Mouse (Mus musculus) stomach, postnatal 0 days (tissue): ENCODE data around the gene Nenf.

Source experiments
- CTCF ChIP-seq: IDR thresholded peaks from 2 replicates; pipeline ENCODE4 v1.5.1; 2016; ENCODE audit warnings: antibody characterized with exemption, low read depth, mild to moderate bottlenecking, moderate library complexity
- EP300 ChIP-seq: optimal IDR thresholded peaks from 2 replicates; pipeline ENCODE3; 2016; ENCODE audit warnings: antibody characterized with exemption

GRCm38 (mm10) chr1:191283110-191284040 is 34.6 kb downstream of the Nenf start:
- TF ChIP-seq CTCF = no peak
- no peak for TF ChIP-seq EP300
